Mouse (Mus musculus): Measurements from ENCODE around the gene B230219D22Rik.

Gene B230219D22Rik

GRCm38 (mm10) chr13:55727120-55727838, 34.4 kb downstream of the B230219D22Rik start, which contains the start of gene Pcbd2:
Pcbd2 (plus strand) TSS chr13:55727368.
- peak; percentile 69 to 82 for DNase-seq (ENCODE audit: low spot score in 2 of 2)

- DNase-seq (ENCODE audit: low spot score in 2 of 2): peak in 1 of 2 experiments; percentile 54
Measured at GRCm38 (mm10) chr13:55727839-55728238, 34.9 kb downstream of the B230219D22Rik start.

GRCm38 (mm10) chr13:55730716-55731115, 37.8 kb downstream of the B230219D22Rik start:
- DNase-seq (ENCODE audit: low spot score in 2 of 2): no peak

- no peak for DNase-seq (ENCODE audit: low spot score in 2 of 2)
Measured at GRCm38 (mm10) chr13:55732121-55732520, 39.2 kb downstream of the B230219D22Rik start.

GRCm38 (mm10) chr13:55733628-55734502, 40.9 kb downstream of the B230219D22Rik start:
- DNase-seq (ENCODE audit: low spot score in 2 of 2): no peak

GRCm38 (mm10) chr13:55737885-55738284, 45.0 kb downstream of the B230219D22Rik start:
- DNase-seq (ENCODE audit: low spot score in 2 of 2): no peak

GRCm38 (mm10) chr13:55742306-55742705, 49.4 kb downstream of the B230219D22Rik start:
- no peak for DNase-seq (ENCODE audit: low spot score in 2 of 2)
